Mouse (Mus musculus) E14TG2a.4 (cell line): ENCODE measurements around the gene Dmrt3.

ENCODE experiments used
- H3K27me3 ChIP-seq: 2 replicates; pipeline ENCODE4 v1.6.1; 2014; ENCODE audit warnings: low read length, control low read depth; ENCODE audit not compliant: insufficient read depth
- H3K36me3 ChIP-seq: 2 replicates; pipeline ENCODE4 v1.6.1; 2014; ENCODE audit warnings: low read length, control low read depth; ENCODE audit not compliant: insufficient read depth
- H3K4me1 ChIP-seq: replicated peaks from 2 replicates; pipeline ENCODE4 v1.6.1; 2014; ENCODE audit warnings: low read depth, low read length, control low read depth
- H3K4me3 ChIP-seq: replicated peaks from 2 replicates; pipeline ENCODE4 v1.5.1; 2014; ENCODE audit warnings: mild to moderate bottlenecking, low read length
- H3K9me3 ChIP-seq: 2 replicates; pipeline ENCODE4 v1.6.1; 2014; ENCODE audit warnings: low read length, control low read depth
- CTCF ChIP-seq: conservative IDR thresholded peaks from 2 replicates; pipeline ENCODE4 v1.5.1; 2014; ENCODE audit warnings: low read length
- NANOG ChIP-seq: IDR thresholded peaks from 2 replicates; pipeline ENCODE4 v1.6.1; 2014; ENCODE audit warnings: borderline replicate concordance, low read length, mixed read lengths
- POU5F1 ChIP-seq: IDR thresholded peaks from 2 replicates; pipeline ENCODE4 v1.6.1; 2014; ENCODE audit warnings: low read length, borderline replicate concordance

Dmrt3 gene

DNA sequence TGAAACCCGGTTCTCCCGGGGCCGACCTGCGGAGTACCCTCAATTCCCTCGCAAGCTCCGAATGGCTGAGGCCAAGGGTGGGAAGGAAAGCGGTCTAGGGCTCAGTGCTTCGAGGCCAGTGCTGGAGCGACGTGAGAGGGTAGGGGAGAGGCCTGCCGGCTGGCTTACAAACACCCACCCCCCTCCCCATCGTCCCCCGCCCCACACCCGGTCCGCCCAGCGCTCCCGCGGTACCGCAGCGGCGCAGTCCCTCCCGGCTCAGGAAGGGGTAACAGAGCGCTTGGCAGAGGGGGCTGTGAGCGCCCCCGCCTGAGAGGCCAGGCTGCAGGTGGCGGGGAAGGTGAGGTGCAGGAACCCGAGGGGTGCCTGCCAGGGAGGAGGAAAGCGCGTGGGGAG, at the start of gene Dmrt3:
Gene Dmrt3, plus strand, starts transcription at position 287 of the 396 bp plus-strand sequence.
- Histone ChIP-seq H3K9me3 (0 out of 2 replicates have a peak, but pooled peaks cover 3% of the 10 kb centered on the region), H3K4me1 (peaks cover 57% of the 10 kb centered on the region), H3K36me3 (no peaks in the 10 kb centered on the region), H3K27me3 (peaks cover 95% of the 10 kb centered on the region), H3K4me3 (peak within 1 kb of the TSS; percentile 82)
- TF ChIP-seq CTCF (no peak), NANOG (no peak), POU5F1 (no peak)

DNA sequence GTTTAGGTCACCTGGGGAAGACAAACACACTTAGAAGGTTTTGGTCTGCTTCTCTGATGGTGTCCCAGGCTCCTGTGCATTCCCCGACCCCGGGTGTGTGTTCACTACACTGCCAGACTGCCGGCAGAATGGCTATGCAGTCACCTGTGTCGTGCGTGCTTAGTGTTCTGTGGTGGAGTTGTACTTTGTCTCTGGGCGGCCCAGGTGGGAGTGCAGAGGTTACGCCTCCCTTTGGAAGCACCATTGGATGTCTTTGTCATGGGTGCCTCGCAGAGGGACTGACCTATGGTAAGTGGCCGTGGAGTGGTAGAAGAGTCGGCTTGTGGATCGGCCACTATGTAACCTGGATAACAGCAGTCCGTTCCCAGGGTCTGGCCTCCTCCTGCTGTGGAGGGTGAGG, 45.7 kb upstream of the Dmrt3 start:
- Histone ChIP-seq H3K9me3 (no peaks in the 10 kb centered on the region), H3K4me1 (peaks cover 19% of the 10 kb centered on the region), H3K27me3 (peaks cover 10% of the 10 kb centered on the region; the same call in 1 of the 2 replicates), H3K4me3 (no peak overlapping the region), H3K36me3 (0 out of 2 replicates have a peak, but pooled peaks cover 7% of the 10 kb centered on the region)
- TF ChIP-seq NANOG, result no peak
- TF ChIP-seq CTCF, result no peak
- TF ChIP-seq POU5F1, result no peak

DNA sequence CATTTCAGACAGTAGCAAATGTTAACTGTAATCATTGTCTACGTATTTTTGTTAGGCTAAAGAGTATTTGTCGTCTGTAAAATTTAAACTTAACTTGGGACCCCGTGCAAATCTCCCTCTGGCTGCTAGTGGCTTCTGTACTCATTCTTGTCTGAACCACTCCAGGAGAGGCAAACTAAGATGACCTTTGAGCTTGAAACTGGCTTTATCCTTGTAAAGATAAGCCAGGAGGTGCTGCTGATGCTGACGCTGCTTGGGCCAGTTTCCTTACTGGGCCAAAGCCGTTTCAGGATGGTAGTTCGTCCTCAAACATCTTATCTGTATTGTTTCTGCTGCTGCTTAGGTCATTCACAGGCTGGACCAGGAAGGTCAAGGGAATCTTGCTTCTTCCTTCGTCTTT, 40.3 kb upstream of the Dmrt3 start:
- TF ChIP-seq NANOG (no peak), POU5F1 (no peak), CTCF (no peak)

DNA sequence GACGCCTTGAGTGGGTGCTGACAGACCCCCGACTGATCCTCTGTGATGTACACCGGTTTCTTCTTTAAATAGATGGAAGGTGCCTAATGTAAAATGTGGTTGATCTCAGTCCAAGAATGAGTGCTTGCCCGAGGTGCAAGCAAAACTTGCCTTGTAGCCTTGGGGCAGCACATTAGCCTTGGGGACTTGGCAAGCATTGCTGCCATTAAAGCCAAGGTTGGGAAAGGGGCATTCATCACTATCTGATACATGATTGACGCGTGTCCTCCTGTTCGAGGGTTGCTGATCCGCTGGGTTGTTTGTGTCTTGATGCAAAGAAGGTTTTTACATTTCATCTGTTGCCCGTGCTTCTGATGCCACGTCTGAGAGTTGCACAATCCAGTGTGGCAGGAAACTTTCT, 35.7 kb upstream of the Dmrt3 start:
- TF ChIP-seq CTCF (no peak), NANOG (no peak), POU5F1 (no peak)
- Histone ChIP-seq H3K36me3 (no peaks in the 10 kb centered on the region), H3K27me3 (no peaks in the 10 kb centered on the region), H3K9me3 (no peaks in the 10 kb centered on the region), H3K4me1 (peaks cover 19% of the 10 kb centered on the region), H3K4me3 (no peak overlapping the region)

More for the DNA sequence above, 40.3 kb upstream of the Dmrt3 start:
- peaks cover 11% of the 10 kb centered on the region for H3K4me1 ChIP-seq
- no peaks in the 10 kb centered on the region for H3K36me3 ChIP-seq
- H3K4me3 ChIP-seq, result no peak overlapping the region
- H3K9me3 ChIP-seq, result no peaks in the 10 kb centered on the region
- H3K27me3 ChIP-seq, result peaks cover 7% of the 10 kb centered on the region; the same call in 1 of the 2 replicates

DNA sequence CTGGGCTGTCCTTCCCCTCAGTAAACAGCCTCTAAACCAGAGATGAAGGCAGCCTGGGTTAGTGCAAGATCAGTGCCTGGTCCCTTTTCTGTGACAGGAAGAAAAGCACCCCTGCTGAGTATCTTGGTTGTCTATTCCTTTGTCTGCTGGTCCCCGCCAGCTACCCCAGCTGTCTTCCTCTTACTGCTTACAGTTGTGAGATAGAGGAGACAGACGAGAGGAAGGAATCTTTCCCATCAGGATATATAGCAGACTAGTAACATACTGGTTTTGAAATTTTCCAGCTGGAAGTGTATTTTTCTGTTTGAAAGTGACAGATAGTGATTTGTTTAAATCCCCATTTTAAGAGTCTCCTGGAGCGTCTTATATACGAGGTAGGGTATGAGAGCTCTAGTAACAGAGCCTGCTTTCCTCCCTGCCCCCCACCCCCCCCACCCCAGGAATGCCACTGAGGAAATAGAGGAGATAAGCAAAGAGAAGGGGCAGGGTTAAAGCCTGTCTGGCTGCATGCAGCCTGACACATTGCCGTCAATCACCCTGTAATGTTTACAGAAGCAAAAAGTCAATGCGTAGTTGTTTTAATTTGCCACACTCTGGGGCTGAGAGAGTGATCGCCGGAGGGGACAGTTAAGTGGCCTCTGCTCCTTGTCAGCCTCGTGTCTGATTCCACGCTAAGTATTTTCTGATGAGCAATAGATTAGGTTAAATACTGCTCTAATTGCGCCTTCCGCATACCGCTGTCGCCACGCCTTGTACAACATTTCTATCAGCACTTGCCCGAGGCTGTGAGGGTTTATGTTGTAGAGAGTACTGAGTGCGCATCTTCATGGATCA, 34.9 kb upstream of the Dmrt3 start:
- no peaks in the 10 kb centered on the region for H3K9me3 ChIP-seq
- peaks cover 19% of the 10 kb centered on the region for H3K4me1 ChIP-seq
- H3K36me3 ChIP-seq, result no peaks in the 10 kb centered on the region
- no peaks in the 10 kb centered on the region for H3K27me3 ChIP-seq
- 0 out of 2 replicates have a peak, but pooled peaks have one; percentile 3 for TF ChIP-seq NANOG
- no peak for TF ChIP-seq POU5F1
- TF ChIP-seq CTCF, result no peak
- H3K4me3 ChIP-seq, result no peak overlapping the region

DNA sequence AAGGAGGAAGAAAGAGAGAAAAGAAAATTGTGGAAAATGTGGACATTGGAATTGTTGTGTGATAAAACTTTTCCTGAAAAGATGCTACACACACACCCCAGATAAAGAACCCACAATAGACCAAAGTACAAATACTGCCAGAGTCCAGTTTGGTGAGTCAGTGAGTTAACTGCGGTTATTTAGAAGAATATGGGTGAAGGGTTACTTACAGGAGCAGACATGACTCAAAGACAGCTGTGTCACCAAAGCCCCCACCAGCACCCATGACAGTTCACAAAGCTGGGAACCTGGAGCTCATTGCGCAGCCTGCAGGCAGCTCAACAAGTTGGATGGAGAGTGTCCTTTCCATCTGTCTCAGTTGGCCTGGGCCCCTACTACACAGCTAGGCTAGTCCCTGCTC, 31.7 kb upstream of the Dmrt3 start:
- H3K36me3 ChIP-seq, result no peaks in the 10 kb centered on the region
- peaks cover 32% of the 10 kb centered on the region for H3K4me1 ChIP-seq
- H3K4me3 ChIP-seq, result no peak overlapping the region
- no peaks in the 10 kb centered on the region for H3K27me3 ChIP-seq
- TF ChIP-seq NANOG (no peak), CTCF (no peak)
- no peaks in the 10 kb centered on the region for H3K9me3 ChIP-seq

DNA sequence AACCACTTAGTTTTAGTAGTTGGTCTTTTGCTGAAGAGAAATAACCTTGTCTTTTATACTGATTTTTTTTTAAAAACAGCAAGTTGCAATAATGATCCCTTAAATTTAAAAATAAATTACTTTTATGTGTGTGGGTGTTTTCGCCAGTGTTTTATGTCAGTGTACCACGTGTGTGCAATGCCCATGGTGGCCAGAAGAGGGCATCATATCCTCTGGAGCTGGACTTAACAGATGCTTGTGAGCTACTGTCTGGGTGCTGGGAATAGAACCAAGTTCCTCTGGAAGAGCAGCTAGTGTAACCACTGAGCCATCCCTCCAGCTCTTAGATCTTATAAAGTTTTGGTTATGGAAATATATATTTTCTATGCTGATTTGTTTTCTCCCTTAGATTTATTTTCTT, 30.7 kb upstream of the Dmrt3 start:
- TF ChIP-seq NANOG, result no peak
- peak; percentile 87 for TF ChIP-seq CTCF
- no peak for TF ChIP-seq POU5F1
- Histone ChIP-seq H3K36me3 (no peaks in the 10 kb centered on the region), H3K27me3 (no peaks in the 10 kb centered on the region), H3K4me3 (no peak overlapping the region), H3K4me1 (peaks cover 39% of the 10 kb centered on the region), H3K9me3 (no peaks in the 10 kb centered on the region)

DNA sequence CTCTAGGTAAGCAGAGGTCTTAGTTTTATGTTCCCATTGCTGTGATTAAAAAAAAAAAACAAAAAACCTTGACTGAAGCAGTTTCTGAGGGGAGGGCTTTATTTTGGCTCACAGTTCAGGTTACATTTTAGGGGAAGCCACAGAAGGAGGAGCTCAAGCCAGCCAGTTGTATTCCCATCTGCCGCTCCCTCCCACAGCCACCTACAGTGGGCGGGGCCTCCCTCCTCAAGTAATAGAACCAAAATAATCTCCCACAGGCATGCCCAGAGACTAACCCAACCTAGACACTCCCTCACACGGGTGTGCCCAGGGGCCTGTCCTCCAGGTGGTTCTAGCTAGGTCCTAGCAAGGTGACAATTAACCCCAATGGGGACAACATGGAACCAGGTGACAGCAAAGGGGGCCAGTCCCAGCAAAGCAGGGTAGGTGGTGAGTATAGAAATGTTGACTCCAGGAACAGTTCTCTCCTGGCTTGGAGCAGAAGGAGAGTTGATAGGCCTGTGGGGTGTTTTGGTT, 12.3 kb upstream of the Dmrt3 start:
- H3K36me3 ChIP-seq, result no peaks in the 10 kb centered on the region

DNA sequence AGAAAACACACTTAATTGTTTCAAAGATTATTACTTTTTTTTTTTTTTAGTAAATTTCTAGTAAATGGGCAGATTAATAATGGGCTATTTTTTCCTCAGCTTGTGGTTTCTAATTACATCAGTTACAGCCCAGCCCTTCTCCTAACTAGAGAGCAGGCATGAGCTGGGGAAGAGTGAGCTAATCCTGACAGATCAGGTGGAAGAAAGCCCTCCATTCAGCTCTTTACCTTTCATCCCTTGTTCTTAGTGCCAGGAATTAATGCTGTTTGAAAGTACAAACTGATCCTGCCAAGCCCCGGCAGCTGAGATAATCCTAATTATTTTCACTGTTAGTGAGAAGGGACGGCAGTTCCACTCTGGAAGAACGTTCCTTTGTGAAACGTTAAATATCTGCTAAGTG, 11.5 kb upstream of the Dmrt3 start:
- Histone ChIP-seq H3K4me1 (peaks cover 20% of the 10 kb centered on the region), H3K36me3 (no peaks in the 10 kb centered on the region), H3K4me3 (no peak overlapping the region), H3K27me3 (peaks cover 34% of the 10 kb centered on the region), H3K9me3 (no peaks in the 10 kb centered on the region)
- TF ChIP-seq NANOG (no peak), POU5F1 (no peak), CTCF (no peak)

More for the DNA sequence above, 12.3 kb upstream of the Dmrt3 start:
- H3K4me3 ChIP-seq, result no peak overlapping the region
- H3K27me3 ChIP-seq, result peaks cover 31% of the 10 kb centered on the region
- no peaks in the 10 kb centered on the region for H3K9me3 ChIP-seq
- peaks cover 15% of the 10 kb centered on the region for H3K4me1 ChIP-seq
- TF ChIP-seq NANOG (no peak), CTCF (no peak), POU5F1 (no peak)
